Mouse (Mus musculus): ENCODE results near the gene Sco1. TPM values are rescaled to one million over a fixed set of nuclear protein-coding genes. Genes with fewer than 3 reads are reported as not detected.
A peak's percentile ranks its signal among the peaks of the same experiment; 100 is the strongest.

Gene Sco1
- total RNA-seq, 4 experiments from 2014 or later: 6.9 to 8.8 (median 7.7) TPM

DNA sequence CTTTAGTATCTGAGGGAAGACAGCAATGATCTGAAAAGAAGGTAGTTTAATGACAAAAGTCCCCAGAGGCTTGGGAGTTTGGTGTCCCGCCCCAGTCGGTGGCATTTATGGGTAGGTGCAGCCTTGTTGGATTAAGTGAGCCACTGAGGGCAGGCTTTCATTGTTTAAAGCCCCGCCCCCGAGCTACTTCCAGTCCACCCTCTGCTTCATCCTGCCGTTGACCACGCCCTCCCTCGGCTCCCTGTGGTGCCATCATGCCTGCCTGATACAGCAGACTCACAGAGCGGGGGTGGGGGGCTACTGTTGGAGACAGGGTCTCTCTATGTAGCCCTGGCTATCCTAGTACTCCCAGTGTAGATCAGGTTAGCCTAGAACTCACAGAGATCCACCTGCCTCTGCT is 9.5 kb upstream of the Sco1 start:
- DNase-seq (ENCODE audit: low spot score in 2 of 2): no peak

DNA sequence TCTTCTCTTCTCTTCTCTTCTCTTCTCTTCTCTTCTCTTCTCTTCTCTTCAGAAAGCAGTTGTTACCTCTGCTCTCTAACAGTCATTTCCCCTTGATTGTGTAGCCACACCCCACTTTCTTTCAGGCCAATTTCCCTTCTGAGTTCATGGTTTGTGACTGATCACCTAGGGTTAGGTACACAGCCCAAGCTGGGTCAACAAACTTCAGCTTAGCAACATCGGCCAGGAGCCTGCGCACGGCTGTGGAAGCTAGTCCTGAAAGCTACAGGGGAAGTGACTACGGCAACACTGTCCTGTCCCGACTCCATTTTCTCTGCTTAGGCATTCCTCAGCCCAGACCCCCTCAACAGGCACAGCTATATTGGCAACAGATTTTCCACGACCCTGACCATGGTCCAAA is 7.5 kb upstream of the Sco1 start:
- no peak for DNase-seq (ENCODE audit: low spot score in 2 of 2)

DNA sequence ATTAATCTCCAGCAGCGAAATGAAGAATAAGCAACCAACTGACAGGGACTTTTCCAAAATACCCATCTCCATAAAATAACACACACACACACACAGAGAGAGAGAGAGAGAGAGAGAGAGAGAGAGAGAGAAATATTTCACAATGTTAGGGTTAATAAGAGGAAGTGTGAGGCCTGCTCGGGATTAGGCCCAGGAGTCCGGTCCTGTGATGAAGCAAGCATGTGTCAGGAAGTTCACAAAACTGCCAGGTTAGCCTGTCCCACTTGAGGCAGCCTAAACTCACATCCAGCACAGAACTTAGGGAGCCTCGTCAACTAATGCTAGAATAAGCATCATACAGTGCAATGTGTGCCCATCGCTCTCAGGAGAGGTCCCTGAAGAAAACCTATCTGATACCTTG is 5.3 kb upstream of the Sco1 start:
- DNase-seq (ENCODE audit: low spot score in 2 of 2): no peak

DNA sequence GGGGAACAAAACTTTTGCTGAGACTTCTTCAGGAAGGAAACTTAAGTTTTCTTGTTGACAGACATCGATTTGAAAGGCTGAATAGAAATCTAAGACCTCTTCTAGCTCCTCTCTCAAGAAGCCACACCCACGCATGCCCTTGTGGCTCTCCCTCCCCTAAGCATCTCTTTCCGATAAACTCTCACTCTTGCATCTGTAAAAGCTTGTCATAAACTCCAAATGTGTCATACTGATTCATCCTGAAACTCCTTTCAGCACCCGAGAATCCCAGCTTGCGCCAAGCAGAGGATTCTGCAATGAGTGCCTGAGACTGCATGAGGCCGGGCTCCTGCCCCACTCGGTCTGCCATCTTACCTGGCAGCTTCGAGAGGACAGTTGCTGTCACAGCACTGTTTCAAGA is 4.0 kb upstream of the Sco1 start:
- no peak for DNase-seq (ENCODE audit: low spot score in 2 of 2)

DNA sequence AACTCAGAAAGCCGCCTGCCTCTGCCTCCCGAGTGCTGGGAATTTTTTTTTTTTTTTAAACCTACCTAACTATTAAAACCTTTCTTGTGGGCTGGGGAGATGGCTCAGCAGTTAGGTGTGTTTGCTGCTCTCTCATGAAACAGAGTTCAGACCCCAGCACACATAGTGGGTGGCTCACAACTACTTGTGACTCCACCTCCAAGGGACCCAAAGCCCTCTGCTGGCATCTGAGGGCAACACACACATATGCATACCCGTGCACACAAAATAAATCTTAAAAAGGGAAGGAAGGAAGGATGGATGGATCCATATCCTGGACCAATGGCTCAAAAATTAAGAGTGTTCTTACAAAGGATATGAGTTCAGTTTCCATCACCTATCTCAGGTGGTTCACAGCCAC is 3.2 kb upstream of the Sco1 start:
- DNase-seq (ENCODE audit: low spot score in 2 of 2): no peak

DNA sequence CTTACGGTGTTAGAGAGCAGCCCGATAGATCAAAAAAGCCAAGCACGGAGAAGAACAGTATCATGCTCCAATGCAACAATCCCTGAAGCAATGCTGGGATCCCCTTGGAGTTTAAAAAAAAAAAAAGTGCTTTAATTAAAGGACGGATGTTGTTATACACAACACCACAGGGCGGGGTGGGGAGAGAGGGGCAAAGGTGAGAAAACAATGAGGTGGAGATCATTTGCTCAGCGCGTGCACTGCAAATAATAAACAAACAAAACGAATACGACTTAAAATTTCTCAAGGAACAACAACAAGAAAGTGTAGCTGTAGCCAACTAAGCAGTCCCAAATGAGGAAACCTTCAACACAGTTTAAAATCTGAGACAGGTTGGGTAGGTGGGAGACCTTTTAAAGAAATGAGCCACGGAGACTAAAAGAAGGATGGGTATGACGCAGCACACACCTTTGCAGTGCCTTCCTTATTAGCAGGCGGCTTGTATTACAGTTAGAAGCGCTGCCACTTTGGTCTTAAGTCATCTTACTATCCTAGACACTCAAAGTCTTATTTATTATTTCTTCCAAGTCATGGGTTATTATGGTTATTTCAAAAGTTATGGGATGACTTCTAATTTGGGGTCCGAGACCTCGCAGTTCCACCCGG is 672 bp upstream of the Sco1 start:
- no peak for DNase-seq (ENCODE audit: low spot score in 2 of 2)

DNA sequence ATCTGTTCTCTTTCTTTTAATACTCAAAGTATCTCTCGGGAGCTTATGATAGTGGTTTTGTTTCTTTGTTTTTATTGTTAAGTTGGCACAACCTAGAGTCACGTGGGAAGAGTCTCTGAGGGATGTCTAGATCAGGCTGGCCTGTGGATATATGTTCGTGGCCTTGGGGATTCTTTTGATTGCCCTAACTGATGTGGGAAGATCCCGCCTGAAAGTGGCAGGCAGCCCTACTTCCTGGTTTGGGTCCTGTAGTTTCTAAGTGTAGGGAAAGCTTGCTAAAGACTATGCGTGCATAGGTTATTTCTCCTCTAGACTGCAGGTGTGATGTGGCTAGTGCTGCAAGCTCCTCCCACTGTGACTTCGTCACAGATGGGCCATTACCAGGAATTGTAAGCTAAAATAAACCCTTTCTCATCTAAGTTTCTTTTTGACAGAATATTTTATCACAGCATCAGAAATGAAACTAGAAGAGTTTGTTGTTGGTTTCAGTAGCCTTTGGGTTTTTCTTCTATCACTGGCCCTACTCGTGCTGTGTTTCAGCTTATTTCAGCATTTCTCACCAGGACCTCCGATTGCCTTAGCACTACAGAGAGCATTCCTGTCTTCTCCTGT is 2.4 kb downstream of the Sco1 start:
- DNase-seq (ENCODE audit: low spot score in 2 of 2): no peak

DNA sequence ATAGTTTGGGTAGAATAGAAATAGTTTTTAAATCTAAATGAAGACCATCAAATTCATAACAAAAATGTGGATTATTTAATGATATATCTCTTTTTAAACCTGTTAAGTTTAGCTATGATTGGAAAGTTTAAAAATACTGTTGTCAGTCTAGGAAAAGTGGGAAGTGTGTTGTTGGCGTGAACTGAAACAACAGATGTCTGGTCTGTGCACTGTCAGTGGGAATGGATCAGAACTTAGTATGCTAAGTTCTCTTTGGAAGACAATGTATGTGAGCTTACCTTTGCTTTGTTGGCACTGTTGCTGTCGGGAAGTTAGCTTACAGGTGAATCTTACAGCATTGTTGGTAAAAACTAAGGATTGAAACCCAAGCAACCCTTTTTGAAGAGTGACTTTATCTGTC is 8.8 kb downstream of the Sco1 start:
- DNase-seq (ENCODE audit: low spot score in 2 of 2): no peak

DNA sequence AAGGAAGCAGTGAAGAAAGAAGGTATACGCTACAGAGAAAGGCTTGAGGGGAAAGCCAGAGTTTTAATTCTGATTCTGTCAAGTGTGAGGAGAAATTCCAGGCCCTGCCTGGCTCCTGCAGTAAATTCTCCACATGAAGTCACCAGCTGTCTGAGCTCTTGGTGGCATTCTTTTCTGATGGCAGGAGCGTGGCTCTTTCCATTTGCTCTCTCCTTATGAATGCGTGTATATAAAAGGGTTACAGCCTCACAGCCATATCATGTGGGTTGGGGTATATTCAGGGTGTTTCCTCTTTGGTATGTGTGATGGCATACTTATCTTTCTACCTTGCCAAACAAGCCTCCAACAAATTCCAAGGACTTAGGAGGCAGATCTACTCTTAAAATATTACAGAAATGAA is 10.3 kb downstream of the Sco1 start:
- DNase-seq (ENCODE audit: low spot score in 2 of 2): no peak

DNA sequence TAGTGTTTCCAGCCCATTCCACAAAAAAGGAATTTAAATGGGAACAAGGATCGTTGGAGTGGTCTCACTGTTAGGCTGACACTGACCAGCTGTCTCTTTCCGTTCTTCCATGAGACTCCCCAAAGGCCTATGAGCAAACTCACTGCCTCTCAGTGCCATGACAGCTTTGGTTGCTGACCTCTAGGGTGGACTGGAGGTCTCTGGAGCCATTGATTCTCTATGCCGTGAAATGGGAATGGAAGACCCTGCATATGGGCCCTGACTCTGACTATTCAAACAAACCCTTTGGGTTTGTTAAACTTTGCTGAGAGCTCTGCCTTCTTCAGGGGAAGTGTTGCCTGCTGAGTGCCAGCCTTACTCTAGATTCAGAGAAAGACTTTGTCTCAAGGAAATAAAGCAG is 15.3 kb downstream of the Sco1 start:
- no peak for DNase-seq (ENCODE audit: low spot score in 2 of 2)

DNA sequence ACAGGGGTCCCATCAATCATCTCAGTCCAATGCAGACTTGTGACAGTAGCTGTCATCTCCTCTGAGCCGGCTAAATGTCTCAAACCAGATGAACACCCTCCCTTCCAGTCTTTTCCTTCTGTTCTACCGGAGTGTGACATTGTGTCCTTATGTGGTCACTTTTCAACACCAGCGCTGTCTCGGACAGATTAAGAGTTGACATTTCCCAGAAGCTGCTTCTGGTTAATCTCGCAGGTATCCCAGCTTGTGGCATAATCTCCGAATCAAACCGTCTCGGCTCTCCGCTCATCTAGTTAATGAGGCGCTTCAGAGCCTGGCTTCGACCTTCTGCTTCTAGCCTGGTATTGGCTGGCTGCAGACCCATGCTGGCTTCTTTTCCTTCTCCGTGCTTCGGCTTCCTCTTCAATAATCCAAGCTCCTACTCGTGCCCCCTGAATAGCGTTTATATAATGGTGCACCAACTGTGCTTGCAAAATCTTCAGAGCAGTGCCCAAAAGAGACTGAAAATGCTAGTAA is 20.2 kb downstream of the Sco1 start:
- DNase-seq (ENCODE audit: low spot score in 2 of 2): no peak

DNA sequence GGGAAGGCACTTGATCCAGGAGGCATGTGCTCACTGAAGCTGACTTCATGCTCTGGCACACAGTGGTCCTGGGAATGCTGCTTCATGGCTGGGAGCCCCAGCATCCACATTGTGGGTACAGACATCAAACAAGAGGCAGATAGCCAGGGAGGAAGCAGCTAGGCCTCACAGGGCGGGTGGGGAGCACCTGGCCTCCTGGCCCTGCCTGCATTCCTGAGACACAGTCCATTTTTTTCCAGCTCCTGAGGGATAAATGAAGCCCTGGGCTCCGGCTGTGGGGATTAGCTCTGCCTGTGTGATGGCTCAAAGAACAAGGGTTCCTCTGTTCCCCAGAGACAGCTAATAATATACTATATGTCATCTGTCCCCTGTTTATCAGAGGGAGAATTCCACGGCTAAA is 22.6 kb downstream of the Sco1 start:
- no peak for DNase-seq (ENCODE audit: low spot score in 2 of 2)

DNA sequence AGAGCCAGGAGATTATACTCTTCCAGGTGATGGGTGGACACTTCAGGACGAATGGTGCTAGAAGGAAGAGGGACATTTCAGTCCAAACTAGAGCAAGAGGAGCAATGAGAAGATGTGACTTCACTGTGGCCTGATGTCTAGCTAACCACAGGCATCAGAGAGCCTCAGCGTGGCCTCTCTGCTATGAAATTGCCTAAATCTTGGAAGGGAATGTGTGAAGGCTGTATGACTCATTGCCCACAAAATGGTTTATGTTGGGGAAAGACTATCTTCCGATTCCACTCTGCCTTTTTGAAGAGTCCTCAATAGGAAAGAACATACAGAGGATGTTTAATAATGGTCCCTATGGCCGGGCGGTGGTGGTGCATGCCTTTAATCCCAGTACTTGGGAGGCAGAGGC is 24.3 kb downstream of the Sco1 start:
- no peak for DNase-seq (ENCODE audit: low spot score in 2 of 2)

DNA sequence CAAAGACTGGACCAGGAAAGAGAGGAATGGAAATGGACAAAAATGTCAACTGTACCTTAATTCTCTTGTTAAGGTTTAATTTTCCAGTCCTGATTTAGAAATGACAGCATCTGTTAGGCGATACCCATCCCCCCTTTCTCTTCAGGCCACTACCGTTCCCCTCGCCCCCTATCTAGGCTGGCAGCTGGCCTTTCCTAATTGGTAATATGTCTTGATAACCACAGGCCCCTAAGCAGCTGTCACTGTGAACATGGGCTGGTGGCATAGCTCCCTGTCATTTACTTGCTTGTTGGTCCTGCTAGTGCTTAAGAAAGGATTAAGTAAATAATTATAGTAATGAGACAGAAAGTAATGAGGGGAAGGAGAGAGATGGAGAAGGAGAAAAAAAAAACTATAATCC is 25.0 kb downstream of the Sco1 start:
- DNase-seq (ENCODE audit: low spot score in 2 of 2): no peak

DNA sequence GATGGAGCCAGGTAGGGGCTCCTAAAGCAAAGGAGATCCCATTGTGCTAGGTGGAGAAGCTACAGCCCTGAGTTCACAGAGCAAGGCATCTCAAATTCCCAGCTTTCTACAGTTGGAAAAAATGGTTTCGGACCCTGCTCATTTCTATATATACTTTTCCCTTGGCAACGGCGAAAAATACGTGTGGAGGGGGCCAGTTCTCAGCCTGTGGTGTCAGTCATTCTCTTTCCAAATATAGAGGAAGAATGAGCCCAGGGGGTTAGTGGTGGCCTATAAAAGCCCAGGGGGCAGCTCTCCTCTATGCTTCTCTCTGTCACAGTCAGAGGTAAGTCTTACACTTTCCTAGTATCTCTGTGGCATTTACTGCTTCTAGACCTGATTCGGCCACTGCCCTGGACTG is 25.5 kb downstream of the Sco1 start, which contains the start of gene Myh3:
Myh3 (plus strand) TSS at position 301 of the 400 bp plus-strand sequence.
- DNase-seq (ENCODE audit: low spot score in 2 of 2): no peak

DNA sequence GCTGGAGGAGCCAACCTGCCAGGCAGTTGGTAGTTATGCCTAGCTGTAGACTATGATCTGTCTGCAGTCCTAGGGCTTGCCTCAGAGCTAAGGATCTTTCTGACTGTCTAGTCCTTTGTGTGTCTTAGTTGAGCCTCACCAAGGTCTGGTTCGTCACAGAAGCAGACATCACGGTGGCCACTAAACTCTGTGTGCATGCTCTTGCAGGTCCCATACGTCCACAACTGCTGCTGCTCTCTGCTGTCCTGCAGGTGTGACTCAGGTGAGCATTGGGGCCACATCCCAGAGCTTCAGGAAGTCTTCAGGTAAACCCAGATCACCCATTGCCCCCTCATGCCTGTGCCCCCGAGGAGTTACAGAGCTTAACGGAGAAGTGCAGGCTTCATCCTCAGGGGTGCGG is 26.4 kb downstream of the Sco1 start:
- no peak for DNase-seq (ENCODE audit: low spot score in 2 of 2)

DNA sequence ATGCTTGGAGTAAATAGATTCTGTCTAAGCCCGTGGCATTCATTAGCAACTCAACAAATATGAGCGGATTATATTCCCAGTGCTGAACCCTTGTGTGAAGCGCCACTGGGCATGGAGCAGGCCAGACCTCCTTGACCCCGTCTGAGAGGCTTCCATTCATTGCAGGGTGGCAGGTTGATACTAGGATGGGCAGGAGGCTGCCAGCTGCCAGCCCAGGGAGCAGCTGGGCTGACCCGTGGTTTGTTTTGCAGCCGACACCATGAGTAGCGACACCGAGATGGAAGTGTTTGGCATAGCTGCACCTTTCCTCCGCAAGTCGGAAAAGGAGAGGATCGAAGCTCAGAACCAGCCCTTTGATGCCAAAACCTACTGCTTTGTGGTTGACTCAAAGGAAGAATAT is 27.3 kb downstream of the Sco1 start:
- no peak for DNase-seq (ENCODE audit: low spot score in 2 of 2)

DNA sequence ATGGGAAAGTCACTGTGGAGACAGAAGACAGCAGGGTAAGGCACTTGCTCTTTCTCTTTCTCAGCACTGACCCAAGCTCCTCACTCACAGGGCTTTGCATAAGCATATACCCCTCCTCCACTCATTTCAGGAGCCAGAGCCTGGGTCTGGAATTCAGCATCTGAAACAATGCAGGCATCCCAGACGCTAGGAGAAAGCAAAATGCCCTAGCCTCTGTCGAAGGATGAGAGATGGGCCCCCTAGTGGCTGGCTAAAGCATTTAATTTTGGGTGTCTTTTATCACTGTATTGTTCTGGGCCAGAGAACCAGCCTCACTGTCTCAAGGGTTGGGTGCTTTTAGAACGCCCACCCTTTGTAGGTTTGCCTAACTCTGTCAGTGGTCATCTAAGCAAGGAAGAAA is 27.7 kb downstream of the Sco1 start:
- DNase-seq (ENCODE audit: low spot score in 2 of 2): no peak

DNA sequence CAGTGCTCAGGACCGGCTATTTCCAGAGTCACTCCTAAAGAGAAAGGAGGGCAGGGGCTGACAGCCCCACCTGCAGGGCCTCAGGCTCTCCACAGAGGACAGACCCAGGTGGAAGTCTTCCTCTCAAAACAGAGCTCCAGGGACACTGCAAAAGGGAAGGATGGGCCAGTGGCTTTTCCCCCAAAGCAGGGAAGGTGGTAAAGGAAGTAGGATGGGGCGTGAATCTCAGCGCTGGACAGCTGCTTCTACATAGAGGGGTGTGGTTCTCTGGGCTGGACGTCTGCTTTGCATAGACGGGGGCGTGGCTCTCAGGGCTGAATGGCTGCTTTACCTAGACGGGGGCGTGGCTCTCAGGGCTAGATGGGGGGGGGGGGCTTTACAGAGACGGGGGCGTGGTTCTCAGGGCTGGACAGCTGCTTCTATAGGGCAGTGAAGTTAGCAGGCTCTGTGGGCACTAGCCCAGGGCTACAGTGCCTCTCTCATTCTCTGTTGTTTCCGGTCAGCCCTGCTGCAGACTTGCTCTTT is 28.7 kb downstream of the Sco1 start:
- peak in 1 of 2 experiments; percentile 38 for DNase-seq (ENCODE audit: low spot score in 2 of 2)

DNA sequence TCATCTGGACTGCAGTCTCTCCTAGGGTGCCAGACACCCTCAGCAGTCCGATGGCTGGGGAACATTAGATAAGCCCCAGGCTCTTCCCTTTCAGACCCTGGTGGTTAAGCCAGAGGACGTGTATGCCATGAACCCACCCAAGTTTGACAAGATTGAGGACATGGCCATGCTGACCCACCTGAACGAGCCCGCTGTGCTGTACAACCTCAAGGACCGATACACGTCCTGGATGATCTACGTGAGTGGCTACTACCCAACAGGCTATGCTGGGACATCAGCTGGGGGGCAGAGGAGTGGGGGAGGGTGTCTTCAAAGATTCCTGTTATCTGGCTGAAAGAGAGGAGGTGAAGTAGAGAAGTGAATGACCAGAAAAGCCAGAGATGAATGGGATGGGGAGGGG is 29.7 kb downstream of the Sco1 start:
- DNase-seq (ENCODE audit: low spot score in 2 of 2): no peak

DNA sequence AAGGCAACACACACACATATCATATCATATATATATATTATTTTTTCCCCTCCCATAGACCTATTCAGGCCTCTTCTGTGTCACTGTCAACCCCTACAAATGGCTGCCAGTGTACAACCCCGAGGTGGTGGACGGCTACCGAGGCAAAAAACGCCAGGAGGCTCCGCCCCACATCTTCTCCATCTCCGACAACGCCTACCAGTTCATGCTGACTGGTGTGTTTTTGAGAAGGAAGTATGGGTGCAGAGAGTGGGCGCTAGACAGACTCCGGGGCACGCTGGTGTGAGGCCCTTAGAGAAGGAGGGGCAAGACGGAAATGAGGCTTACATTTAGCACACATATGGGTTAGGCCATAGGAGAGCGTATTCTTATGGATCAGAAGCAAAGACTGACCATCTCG is 30.3 kb downstream of the Sco1 start:
- DNase-seq (ENCODE audit: low spot score in 2 of 2): no peak

DNA sequence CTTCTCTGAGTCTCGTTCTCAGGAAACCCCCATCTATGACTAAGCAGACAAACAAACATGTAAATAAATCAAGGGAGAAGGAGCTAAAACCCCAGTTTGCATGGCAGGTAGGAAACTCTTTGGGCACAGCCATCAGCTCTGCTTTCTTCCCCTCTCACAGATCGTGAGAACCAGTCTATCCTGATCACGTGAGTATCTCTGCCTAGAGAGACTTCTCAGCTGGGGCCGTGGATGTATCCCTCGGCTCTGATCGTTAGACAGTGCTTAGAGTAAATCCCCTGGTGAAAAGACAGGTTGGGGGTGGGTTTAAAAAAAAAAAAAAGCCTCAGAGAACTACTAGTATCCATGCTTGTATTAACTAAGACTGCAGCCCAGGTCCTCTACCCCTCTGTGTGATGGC is 30.8 kb downstream of the Sco1 start:
- DNase-seq (ENCODE audit: low spot score in 2 of 2): no peak

DNA sequence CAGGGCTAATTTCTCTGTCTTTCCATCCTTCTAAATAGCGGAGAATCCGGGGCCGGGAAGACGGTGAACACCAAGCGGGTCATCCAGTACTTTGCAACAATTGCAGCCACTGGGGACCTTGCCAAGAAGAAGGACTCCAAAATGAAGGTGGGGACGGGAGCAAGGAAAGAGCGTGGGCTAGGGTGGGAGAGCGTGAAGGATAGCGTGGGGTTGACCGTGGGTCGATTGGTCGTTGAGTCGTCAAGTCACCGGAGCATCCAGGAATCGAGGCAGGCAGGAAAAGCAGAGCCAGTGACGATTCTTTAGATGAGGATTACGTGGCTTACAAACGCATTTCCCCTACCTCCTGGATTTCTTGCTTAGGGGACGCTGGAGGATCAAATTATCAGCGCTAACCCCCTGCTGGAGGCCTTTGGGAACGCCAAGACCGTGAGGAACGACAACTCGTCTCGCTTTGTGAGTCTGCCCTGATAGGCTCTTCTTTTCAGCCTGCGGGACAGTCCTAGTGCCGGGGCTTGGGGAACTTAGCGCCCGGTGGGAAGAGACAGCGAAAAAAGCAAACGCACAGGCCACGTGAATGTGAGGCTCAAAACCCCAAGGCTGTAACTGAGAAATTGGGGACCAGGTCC is 31.4 kb downstream of the Sco1 start:
- no peak for DNase-seq (ENCODE audit: low spot score in 2 of 2)

Measured in gastrocnemius, adult 8-10 months (tissue).